Mouse (Mus musculus) liver, embryonic 16.5 days (tissue): ENCODE results near the gene Dis3l. TPM values are rescaled to one million over a fixed set of nuclear protein-coding genes. Genes with fewer than 3 reads are reported as not detected.

ENCODE experiments used
- ATAC-seq: fragments of 200-750 bp; cut with Nextera tagmentation; 2 replicates; pipeline ENCODE4 v1.8.0; 2017; ENCODE audit warnings: low read depth, mild to moderate bottlenecking, moderate number of reproducible peaks, moderate library complexity
- H3K27ac ChIP-seq: fragments of 300-500 bp; sonication (generic); 2 replicates; pipeline ENCODE4 v1.5.1; 2014; ENCODE audit warnings: mild to moderate bottlenecking, low read length
- H3K27me3 ChIP-seq: fragments of 300-500 bp; sonication (generic); 2 replicates; pipeline ENCODE4 v1.6.1; 2014; ENCODE audit warnings: low read depth, low read length, mixed read lengths; ENCODE audit not compliant: control insufficient read depth, insufficient read depth
- H3K36me3 ChIP-seq: fragments of 300-500 bp; sonication (generic); 2 replicates; pipeline ENCODE4 v1.6.1; 2014; ENCODE audit warnings: mild to moderate bottlenecking; ENCODE audit not compliant: control insufficient read depth, insufficient read depth
- H3K4me1 ChIP-seq: fragments of 300-500 bp; sonication (generic); 2 replicates; pipeline ENCODE4 v1.6.1; 2014; ENCODE audit warnings: low read depth, low read length, mixed read lengths; ENCODE audit not compliant: control insufficient read depth
- H3K4me2 ChIP-seq: fragments of 300-500 bp; sonication (generic); 2 replicates; pipeline ENCODE4 v1.6.1; 2014; ENCODE audit warnings: low read depth, low read length, mixed read lengths
- H3K4me3 ChIP-seq: fragments of 300-500 bp; sonication (generic); 2 replicates; pipeline ENCODE4 v1.5.1; 2014; ENCODE audit warnings: low read depth, mild to moderate bottlenecking, low read length
- H3K9ac ChIP-seq: fragments of 300-500 bp; sonication (generic); 2 replicates; pipeline ENCODE4 v1.6.1; 2014; ENCODE audit warnings: low read depth, low read length
- H3K9me3 ChIP-seq: fragments of 300-500 bp; sonication (generic); replicated peaks from 2 replicates; pipeline ENCODE4 v1.6.1; 2016; ENCODE audit warnings: low read length; ENCODE audit not compliant: control insufficient read depth
- WGBS: fragments of 180-500 bp; shearing (Covaris S2); extraction: QIAGEN DNeasy Blood & Tissue Kit; methylation state at CpG from one replicate; pipeline ENCODE4 v1.1.7; 2014; ENCODE audit not compliant: insufficient replicate concordance; 5-methylcytosine and 5-hydroxymethylcytosine counted together
- polyA plus RNA-seq: library from polyadenylated mRNA; unstranded; fragments of >200 nt; fragmentation: Nextera tagmentation; extraction: Ambion mirVana; gene quantifications from 2 replicates; pipeline ENCODE4 v1.2.1, GENCODE M21; 2015

The Dis3l gene
- polyA plus RNA-seq, 1 experiment from 2014 or later, result 7.6 TPM

- no peak overlapping the region for H3K27ac ChIP-seq
- H3K4me1 ChIP-seq, result no peaks in the 10 kb centered on the region
- H3K36me3 ChIP-seq, result no peaks in the 10 kb centered on the region
- ATAC-seq, result no peak
- H3K9ac ChIP-seq, result no peak overlapping the region
- H3K4me3 ChIP-seq, result no peak overlapping the region
- H3K9me3 ChIP-seq, result no peaks in the 10 kb centered on the region
- no peaks in the 10 kb centered on the region for H3K27me3 ChIP-seq
- no peak overlapping the region for H3K4me2 ChIP-seq
- 65% methylated on average over 9 of the region's 9 CpGs for WGBS
Observed at GRCm38 (mm10) chr9:64361231-64361950, 20.3 kb upstream of the Dis3l start.

- H3K36me3 ChIP-seq, result no peaks in the 10 kb centered on the region
- H3K27me3 ChIP-seq, result no peaks in the 10 kb centered on the region
- H3K4me2 ChIP-seq, result no peak overlapping the region
- H3K4me1 ChIP-seq, result no peaks in the 10 kb centered on the region
- WGBS, result 68% methylated on average over 7 of the region's 7 CpGs
- H3K4me3 ChIP-seq, result no peak overlapping the region
- H3K9ac ChIP-seq, result no peak overlapping the region
- ATAC-seq, result no peak
- H3K27ac ChIP-seq, result no peak overlapping the region
- H3K9me3 ChIP-seq, result no peaks in the 10 kb centered on the region
Observed at GRCm38 (mm10) chr9:64355627-64356026, 14.5 kb upstream of the Dis3l start.

- H3K9me3 ChIP-seq, result no peaks in the 10 kb centered on the region
- H3K27me3 ChIP-seq, result no peaks in the 10 kb centered on the region
- ATAC-seq, result no peak
- no peak overlapping the region for H3K4me2 ChIP-seq
- no peaks in the 10 kb centered on the region for H3K4me1 ChIP-seq
- H3K27ac ChIP-seq, result no peak overlapping the region
- H3K4me3 ChIP-seq, result no peak overlapping the region
- no peaks in the 10 kb centered on the region for H3K36me3 ChIP-seq
- no peak overlapping the region for H3K9ac ChIP-seq
- WGBS, result 21% methylated on average over 3 of the region's 3 CpGs
Observed at GRCm38 (mm10) chr9:64351191-64351590, 10.1 kb upstream of the Dis3l start.

GRCm38 (mm10) chr9:64349490-64349889, 8.4 kb upstream of the Dis3l start:
- H3K4me3 ChIP-seq, result no peak overlapping the region
- H3K27ac ChIP-seq, result no peak overlapping the region
- no peak for ATAC-seq
- WGBS, result 51% methylated on average over 5 of the region's 5 CpGs
- H3K4me1 ChIP-seq, result no peaks in the 10 kb centered on the region
- H3K9me3 ChIP-seq, result no peaks in the 10 kb centered on the region
- no peaks in the 10 kb centered on the region for H3K36me3 ChIP-seq
- no peak overlapping the region for H3K4me2 ChIP-seq
- H3K9ac ChIP-seq, result no peak overlapping the region
- H3K27me3 ChIP-seq, result no peaks in the 10 kb centered on the region

GRCm38 (mm10) chr9:64347377-64347776, 6.3 kb upstream of the Dis3l start:
- no peaks in the 10 kb centered on the region for H3K9me3 ChIP-seq
- H3K36me3 ChIP-seq, result no peaks in the 10 kb centered on the region
- no peaks in the 10 kb centered on the region for H3K4me1 ChIP-seq
- H3K4me3 ChIP-seq, result no peak overlapping the region
- no peak overlapping the region for H3K4me2 ChIP-seq
- H3K27me3 ChIP-seq, result no peaks in the 10 kb centered on the region
- no peak overlapping the region for H3K9ac ChIP-seq
- no peak for ATAC-seq
- no peak overlapping the region for H3K27ac ChIP-seq
- WGBS, result 0% methylated on average over 1 of the region's 1 CpGs

GRCm38 (mm10) chr9:64345931-64346330, 4.8 kb upstream of the Dis3l start:
- WGBS, result 47% methylated on average over 5 of the region's 5 CpGs

GRCm38 (mm10) chr9:64343656-64344055, 2.6 kb upstream of the Dis3l start:
- Histone ChIP-seq H3K27me3 (no peaks in the 10 kb centered on the region), H3K9ac (no peak overlapping the region), H3K27ac (no peak overlapping the region), H3K9me3 (no peaks in the 10 kb centered on the region), H3K4me2 (no peak overlapping the region), H3K4me1 (peaks cover 8% of the 10 kb centered on the region), H3K36me3 (no peaks in the 10 kb centered on the region), H3K4me3 (no peak overlapping the region)
- WGBS, result 58% methylated on average over 2 of the region's 2 CpGs
- no peak for ATAC-seq

More at GRCm38 (mm10) chr9:64345931-64346330, 4.8 kb upstream of the Dis3l start:
- no peak overlapping the region for H3K4me2 ChIP-seq
- no peak overlapping the region for H3K9ac ChIP-seq
- H3K4me1 ChIP-seq, result peaks cover 2% of the 10 kb centered on the region
- no peaks in the 10 kb centered on the region for H3K36me3 ChIP-seq
- ATAC-seq, result no peak
- no peaks in the 10 kb centered on the region for H3K9me3 ChIP-seq
- H3K27me3 ChIP-seq, result no peaks in the 10 kb centered on the region
- H3K27ac ChIP-seq, result no peak overlapping the region
- no peak overlapping the region for H3K4me3 ChIP-seq

GRCm38 (mm10) chr9:64341671-64342070, 583 bp upstream of the Dis3l start:
- Histone ChIP-seq H3K4me3 (peak overlapping the region; percentile 78), H3K36me3 (peaks cover 2% of the 10 kb centered on the region; the same call in 1 of the 2 replicates), H3K27ac (no peak overlapping the region; the same call in 1 of the 2 replicates), H3K4me2 (peak overlapping the region; percentile 92; the same call in 1 of the 2 replicates), H3K27me3 (no peaks in the 10 kb centered on the region), H3K4me1 (peaks cover 8% of the 10 kb centered on the region), H3K9ac (no peak overlapping the region), H3K9me3 (no peaks in the 10 kb centered on the region)
- 74% methylated on average over 8 of the region's 8 CpGs for WGBS
- ATAC-seq, result no peak

GRCm38 (mm10) chr9:64340351-64341253, 486 bp downstream of the Dis3l start:
- Histone ChIP-seq H3K4me1 (peaks cover 8% of the 10 kb centered on the region), H3K9me3 (no peaks in the 10 kb centered on the region), H3K4me2 (peak overlapping the region; percentile 92), H3K27ac (peak overlapping the region; percentile 95), H3K9ac (peak overlapping the region; percentile 91), H3K27me3 (no peaks in the 10 kb centered on the region), H3K4me3 (peak overlapping the region; percentile 78), H3K36me3 (peaks cover 2% of the 10 kb centered on the region; the same call in 1 of the 2 replicates)
- under 1% methylated on average over 83 of the region's 85 CpGs for WGBS
- peak; percentile 89 for ATAC-seq
